Mouse (Mus musculus) cerebellum, postnatal 36 days (tissue): ENCODE data around the gene Fstl4.
"Not testable (repeated sequence)": the region's sequence is repeated elsewhere in the genome, so short reads cannot be mapped to it uniquely, and the experiment has no call there.

Experiments used
- DNase-seq, 2 experiments: peaks; one replicate each; pipeline ENCODE4 v3.0.0; 2021 to 2022; ENCODE audit warnings: mixed read lengths in 2 of 2

The Fstl4 gene

DNA sequence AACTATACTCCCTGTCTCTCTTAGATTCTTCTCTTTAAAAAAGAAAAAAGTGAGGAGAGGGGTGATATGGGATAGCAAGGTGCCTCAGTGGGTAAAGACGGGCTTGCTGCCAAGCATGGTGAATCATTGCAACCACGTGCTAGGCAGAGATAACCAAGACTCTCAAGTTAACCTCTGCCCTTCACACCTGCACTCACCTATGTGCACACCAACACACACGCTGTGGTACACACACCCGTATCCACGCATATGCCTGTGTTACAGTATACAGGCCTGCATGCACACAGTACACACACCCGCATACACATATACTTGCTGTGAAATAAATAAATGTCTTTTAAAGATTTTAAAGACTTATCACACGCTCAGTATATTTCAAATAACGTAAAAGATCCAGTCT, 375.8 kb downstream of the Fstl4 start:
- no peak for DNase-seq

DNA sequence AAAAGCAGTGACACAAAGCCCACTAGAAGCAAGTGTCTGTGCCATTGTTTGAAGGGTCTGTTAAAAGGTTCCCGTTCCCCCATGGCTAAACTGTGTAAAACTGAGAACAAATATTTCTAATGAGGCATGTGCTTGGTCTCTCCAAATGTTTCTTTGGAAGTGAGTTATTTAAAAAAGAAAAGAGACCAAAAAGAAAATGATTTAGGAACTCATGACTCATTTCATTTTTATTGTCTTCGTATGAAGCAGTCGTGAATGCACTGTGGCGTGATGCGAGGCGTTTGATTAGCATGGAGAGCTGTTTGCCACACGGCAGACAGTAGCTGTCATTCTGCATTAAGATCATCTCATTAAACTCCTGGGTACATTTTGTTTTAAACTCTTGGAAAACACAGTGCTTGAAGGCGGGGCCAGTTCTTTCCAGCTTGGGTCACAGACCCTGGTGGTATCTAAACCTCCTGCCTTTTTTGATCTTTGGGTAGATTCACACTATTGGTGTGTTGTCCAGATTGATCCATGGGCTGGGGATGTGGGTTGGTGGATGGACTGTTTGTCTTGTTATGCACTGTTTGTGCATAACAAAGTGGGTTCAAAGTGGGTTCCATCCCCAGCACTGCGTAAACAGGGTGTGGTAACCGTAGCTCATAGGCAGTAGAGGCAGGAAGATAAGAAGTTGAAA, 376.4 kb downstream of the Fstl4 start:
- DNase-seq = no peak

DNA sequence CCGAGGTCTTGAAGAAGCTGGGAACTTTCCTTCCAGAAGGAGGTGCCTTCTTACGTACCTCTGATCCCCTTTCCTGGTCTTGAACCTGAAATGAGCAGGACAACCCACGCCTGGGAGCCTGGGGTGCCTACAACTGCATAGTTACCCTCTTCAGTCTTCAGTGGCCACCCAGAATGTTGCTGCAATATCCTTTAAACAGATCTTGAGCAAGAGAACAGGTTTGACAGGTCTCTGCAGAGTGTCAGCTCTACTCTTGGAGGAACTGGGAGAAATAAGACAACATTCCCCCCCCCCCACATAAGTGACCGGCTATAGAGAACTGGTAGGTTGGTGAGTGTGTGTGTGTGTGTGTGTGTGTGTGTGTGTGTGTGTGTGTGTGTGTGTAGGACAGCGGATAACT, 379.1 kb downstream of the Fstl4 start:
- DNase-seq = no peak

DNA sequence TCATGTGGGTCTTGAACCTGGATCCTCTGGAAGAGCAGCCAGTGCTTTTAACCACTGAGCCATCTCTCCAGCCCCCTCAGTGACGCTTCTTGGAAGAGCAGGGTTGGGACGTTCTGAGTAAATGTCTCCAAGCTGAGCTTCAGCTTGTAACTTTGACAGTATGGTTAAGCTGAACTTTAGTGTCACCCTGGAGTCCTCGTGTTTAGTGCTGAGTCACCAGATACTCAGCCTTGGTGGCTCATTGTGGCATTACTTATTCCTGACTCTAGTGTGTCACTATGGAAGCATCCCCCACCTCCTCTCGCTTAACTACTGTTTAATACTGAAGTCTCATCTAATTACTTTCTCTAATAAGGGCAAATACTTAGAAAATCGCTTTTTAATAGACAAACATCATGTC, 380.1 kb downstream of the Fstl4 start:
- DNase-seq = no peak

DNA sequence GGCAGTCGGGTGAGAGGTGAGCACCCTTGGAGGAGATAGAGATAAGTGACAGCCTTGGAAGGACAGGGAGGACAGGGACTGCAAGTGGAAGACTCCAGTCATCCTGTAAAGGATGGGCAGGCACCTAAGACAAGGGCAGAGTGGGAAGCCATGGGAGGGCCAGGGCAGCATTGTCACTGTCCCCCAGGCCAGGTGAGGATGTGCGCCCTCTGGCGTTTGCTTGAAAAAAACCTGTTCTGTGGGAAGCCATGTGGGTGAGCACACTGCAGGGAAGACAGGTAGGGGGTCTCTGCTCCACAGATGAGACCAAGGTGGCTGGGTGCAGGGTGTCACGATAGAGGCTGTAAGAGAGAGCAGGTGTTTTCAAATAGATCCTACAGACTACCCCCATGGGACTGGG, 381.9 kb downstream of the Fstl4 start:
- peak; percentile 51 to 63 for DNase-seq

DNA sequence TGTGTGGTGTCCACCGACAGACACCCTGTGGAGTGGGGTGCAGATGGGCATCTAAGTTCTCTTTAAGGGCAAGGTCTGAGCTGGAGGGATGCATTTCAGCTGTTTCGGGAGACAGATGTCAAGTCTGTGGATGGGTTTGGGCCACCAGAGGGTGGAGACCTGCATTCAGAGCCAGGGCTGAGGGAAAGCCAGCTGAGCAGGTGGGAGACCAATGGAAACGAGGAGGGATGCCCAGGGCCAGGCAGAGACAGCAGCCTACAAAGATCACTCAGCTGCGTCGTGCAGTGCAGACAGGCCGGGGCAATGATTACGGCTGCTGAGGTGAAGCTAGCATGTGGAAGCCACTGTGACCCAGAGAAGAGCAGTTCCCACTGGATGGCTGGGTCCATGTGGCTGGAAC, 392.0 kb downstream of the Fstl4 start:
- no peak for DNase-seq

DNA sequence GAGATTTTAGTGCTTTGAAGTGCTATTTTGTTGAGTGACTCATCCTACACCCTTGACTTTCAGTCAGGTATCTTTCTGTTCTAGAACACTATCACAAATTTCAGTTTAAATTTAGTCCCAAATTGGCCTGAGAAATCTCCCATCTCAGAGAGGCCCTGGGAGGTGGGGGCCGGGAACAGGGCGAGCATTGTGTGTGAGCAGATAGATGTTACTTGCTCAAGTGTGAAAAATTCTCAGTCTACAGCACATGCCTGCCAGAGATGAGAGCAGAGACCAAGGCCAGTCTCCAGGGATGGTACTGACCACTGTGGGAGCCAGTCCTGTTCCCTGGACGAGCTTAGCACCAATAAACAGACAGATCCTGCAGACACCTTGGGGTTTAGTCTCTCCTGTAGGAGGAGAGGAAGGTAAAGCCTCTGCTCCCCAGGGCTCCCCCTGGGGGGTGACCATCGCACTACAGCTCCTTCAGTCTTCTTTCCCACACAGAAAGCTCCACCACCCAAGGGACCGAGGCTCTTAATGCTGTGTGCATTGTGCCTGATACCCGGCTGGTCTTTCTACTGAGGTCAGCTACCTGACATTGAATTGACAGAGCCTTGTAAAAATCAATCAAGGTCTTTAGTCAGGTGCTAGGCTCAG, 393.3 kb downstream of the Fstl4 start:
- no peak for DNase-seq

DNA sequence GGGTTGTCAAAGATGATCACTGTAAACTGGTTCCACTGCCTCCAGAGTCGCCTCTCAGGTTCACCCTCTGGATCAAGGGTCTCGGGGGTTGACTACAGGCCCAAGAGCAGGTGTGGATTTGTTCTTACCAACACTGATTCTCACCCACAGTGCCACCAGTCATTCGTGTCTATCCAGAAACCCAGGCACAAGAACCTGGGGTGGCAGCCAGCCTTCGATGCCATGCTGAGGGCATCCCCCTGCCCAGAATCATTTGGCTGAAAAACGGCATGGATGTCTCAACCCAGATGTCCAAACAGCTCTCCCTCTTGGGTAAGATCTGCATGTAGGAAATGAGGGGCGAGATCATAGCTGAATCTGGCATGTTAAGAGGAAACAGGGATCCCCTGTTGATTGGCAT, 398.0 kb downstream of the Fstl4 start:
- no peak for DNase-seq

DNA sequence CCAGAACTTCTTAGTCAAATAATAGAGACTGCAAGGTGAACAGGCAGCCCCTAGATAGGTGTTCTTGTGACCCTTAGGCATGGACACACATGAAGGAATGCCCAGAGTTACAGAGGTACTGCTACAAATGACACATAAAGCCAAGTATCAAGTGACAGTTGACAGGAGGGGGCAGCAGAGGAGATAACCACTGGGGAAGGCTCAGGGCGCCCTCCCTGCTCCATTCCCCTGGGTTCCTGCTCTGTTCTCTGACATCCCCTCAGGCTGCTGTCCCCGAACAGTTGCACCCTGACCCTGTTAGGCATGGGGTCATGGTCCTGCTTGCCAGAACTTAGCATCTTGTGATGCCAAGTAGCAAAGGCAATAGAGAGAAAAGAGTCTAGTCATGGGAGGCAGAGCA, 402.0 kb downstream of the Fstl4 start:
- DNase-seq = no peak

DNA sequence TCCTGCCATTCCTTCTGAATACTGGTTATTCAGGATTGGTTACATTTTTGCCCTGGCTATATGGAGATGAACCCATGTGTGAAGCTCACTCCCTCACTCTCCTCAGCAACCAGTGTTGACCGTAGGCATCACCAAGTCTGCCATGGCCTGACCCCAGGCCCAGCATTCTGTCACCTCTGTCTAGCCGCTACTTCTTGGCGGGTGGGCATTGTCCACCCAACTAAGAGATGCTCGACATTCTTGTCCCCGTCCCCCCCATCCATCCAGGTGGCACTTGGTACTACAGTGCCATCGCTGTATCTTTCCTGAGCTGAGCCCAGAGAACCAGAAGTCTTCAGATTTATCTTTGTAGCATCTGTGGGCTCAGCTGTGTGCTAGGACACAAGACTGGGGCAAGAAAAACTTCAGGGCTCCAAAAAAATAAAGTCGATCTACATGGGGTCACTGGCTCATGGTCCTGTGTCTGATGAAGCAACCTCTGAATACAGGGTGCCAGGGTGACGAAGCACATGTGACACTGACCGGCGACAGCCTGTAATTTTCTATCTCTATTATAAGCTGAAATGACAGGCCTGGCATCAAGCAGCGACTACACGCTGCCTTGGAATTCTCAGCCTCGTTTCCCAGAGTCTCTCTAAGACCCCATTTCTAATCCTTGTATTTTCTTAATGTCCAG, 417.9 kb downstream of the Fstl4 start:
- no peak for DNase-seq

DNA sequence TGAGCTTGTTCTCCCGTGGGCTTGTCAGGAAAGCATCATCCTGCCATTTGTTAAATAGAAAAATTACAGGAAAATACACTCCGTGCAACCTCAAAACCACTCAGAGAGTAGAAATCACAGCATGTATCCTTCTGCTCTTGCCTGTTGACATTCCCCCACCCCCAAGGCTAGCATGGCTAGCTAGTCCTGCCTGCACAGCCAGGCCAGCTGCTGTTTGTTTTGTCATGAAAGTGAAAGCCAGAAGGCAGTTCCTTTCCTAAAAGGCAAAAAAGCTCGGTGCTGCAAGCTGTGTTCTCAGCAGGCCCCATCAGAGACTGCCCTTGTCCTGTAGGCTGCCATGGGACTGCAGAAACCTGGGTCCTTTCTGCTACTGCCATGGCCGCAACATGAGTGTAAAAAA, 418.4 kb downstream of the Fstl4 start:
- DNase-seq = no peak

DNA sequence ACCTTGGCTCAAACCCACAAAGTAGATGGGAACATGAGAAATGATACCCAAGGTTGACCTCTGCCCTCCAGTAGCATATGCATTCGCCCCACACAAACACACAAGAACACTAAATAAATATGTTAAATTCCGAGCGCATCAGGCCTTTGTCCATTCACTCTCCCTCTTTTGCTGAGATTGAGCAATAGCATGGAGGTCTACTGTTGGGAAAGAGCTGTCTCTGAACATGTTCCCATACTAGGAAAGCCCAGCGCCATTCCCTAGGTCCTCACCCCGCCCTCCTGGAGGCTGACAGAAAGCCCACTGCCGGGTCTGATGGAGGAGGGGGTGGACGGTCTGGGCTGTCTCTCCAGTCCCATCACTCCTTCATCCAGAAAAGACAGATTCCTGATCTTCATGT, 419.6 kb downstream of the Fstl4 start:
- DNase-seq = no peak

DNA sequence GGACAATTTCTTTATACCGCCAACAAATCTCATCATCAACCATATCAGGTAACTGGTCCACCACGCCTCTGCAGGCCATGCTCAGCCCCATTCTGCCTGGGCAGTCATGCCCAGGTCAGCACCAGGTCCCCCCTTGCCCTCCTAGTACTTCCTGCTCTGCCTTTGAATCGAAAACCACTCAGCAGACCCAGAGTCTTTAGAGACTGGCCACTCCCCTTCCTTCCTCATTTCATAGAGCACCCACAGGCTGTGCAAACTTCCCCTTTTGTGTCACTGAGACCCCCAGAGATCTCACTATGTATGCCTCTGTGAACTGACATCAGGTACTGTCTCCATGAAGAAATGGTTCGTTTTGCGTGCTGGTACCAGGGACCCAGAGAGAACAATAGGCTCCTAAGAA, 420.3 kb downstream of the Fstl4 start:
- DNase-seq = no peak

DNA sequence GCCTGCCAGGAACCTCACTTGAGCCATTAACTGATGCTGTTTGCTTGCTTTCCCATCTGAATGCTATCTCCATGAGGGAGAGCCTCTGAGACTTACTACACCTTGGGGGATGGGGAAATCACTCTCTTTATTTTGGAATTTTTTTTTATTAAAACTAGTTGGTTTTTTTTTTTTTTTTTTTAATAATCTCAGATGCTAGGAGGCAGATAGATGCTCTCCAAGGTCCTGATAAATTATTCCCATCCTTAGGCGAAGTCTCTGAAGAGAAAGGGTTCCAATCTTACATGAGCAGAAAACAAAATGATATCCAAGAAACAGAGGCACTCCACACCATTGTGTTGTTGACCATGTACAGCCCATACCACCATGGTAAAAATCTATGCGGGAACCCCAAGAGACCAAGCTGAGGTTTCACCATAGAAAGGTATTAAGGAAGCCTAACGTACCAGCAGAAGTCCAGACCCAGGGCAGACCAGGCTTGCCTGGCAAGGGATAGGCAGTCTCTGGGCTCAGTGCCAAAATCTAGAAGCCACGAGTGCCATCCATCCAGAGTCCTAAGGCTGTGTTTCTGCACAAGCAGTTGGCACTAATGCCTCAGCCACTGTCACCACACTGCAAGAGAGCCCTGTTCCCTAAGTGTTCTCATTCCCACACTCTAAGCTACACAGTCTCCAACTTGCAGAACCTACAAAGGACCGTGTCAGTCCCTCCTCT, 423.1 kb downstream of the Fstl4 start:
- peak; percentile 30 to 37 for DNase-seq

DNA sequence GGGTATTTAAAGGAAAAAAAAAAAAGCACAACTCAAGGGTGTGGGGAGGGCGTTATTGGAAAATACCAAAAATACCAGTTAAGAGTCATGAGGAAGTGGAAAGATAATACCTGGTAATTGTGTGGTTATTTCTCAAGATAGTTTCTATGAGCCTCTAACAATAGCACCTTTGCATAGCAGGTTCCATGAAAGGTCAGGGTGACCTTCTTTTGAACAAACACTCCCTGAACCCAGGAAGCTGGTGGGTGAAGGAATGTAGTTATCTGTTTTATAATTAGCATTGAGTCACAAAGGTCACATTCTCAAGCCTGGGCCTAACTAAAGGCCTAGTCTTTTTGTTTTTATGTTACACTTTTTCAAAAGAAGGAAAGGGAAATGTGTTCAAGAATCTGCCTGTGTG, 432.1 kb downstream of the Fstl4 start:
- not testable (repeated sequence) for DNase-seq

DNA sequence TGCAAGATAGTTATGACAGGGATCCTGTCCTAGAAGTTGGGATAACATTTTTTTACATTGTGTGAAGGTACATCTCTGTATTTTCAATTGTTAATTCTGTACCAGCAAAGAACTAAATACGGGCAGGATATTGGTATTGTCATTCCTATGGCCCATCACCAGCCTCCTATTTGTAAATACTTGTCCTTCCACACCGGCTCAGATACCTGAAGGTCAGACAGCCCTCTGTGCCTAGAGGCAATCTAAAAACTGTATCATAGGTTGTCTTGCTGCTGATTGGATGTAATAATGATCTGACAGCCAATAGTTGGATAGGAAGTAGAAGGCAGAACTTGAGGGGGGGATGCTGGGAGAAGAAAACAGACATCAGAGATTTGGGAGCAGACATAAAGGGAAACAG, 432.7 kb downstream of the Fstl4 start:
- DNase-seq = no peak

DNA sequence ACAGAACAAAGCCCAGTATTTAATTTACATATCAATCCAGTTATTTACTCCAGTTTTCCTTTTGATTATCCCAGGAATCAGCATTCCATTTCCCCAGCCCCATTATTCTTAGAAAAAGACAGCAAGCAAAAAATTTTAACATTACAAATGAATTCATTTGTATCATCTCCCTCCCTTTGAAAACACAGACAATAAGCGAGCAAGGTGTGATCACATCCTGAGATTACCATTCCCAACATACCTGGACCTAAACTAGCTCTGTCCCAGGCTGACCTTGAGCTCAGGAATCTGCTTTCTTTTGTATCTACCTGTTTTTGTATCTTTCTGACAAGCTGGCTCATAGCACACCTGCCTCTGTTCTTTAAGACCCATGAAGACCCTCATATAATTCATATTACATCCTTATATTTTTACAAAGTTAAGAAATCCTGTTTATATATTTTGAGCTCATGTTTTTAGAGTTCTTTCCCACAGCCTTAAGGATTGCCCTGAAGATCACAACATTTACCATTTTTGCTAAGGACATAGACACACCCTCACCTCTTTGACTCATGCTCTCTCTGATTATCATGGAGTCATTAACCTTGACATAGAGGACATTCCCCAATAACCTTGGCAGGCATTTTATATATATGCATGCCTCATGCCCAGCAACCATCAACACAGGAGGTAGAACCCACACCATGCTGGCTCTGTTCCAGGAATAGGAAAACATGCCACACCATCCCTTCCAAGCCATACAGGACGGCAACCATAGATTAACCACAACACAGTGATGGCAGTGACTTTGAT, 438.2 kb downstream of the Fstl4 start:
- DNase-seq = no peak

DNA sequence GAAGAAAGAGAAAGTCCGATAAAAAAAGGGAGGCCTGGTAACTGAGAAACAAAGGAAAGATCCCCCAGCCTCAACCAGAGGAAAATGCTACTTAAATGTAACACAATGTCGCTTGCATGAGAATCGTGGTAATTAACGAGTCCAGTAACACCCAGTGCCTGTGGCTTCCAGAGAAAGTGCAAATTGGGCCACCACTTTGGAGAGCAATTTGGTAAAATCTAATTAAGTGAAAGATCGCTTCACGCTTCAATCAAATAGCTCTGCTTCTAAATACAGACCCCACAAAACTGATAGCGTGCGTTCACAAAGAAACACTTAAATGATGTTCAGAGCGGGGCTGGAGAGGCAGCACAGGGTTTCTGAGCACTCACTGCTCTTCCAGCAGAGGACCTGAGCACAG, 446.4 kb downstream of the Fstl4 start:
- DNase-seq = no peak

DNA sequence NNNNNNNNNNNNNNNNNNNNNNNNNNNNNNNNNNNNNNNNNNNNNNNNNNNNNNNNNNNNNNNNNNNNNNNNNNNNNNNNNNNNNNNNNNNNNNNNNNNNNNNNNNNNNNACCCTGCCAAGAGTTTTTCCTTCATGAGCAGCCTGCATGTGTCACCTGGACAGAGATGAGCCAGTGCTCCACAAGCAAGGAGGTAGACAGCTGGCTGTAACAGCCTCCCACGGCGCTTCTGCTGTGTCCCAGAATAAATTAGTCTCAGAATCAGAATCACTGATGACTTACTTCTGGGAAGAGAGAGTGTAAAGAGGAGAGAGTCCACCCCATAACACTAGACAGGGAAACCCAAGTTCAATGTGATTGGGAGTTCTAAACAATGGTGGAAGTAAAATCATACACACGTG, 464.6 kb downstream of the Fstl4 start:
- no peak for DNase-seq

DNA sequence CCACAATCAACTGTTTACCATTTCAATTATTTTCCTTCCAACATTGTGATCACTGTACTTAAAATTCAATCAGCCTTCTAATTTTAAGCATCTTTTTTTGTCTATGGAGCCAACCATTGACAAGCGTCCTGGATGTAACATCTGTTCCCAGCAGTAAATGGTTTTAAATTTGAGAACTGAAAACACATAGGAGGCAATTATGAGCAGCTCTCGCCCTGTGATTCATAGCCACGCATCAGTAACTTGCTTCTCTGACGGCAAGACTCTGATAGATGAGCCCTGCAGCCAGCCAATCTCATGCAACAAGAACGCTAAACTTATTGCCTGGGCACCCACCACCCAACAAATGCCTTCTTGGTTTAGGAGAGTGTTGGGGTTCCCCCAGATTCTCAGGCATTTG, 467.4 kb downstream of the Fstl4 start:
- DNase-seq = no peak

DNA sequence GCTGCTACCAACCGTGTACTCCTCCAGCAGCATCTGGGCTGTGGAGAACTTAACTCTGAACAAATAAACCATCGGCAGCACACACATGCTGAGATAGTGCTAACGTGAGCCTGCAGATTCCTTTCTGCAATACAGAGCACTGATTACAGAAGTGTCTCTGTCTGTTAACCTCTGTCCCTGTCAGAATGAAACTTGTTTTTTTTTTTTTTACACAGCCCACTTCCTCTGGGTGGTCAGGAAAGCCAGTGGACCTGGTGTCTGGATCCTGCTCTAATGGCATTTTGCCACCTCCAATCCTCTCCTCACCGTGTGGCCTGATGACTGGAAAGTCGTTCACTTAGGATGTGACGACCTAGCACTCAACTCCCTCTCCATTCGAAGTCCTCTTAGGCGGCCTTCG, 469.2 kb downstream of the Fstl4 start:
- no peak for DNase-seq
